Mouse (Mus musculus): Measurements from ENCODE around the gene Kat6b. TPM values are rescaled to one million over a fixed set of nuclear protein-coding genes. Genes with fewer than 3 reads are reported as not detected.

Kat6b gene
- polyA plus RNA-seq, 1 experiment: 22.5 TPM

DNA sequence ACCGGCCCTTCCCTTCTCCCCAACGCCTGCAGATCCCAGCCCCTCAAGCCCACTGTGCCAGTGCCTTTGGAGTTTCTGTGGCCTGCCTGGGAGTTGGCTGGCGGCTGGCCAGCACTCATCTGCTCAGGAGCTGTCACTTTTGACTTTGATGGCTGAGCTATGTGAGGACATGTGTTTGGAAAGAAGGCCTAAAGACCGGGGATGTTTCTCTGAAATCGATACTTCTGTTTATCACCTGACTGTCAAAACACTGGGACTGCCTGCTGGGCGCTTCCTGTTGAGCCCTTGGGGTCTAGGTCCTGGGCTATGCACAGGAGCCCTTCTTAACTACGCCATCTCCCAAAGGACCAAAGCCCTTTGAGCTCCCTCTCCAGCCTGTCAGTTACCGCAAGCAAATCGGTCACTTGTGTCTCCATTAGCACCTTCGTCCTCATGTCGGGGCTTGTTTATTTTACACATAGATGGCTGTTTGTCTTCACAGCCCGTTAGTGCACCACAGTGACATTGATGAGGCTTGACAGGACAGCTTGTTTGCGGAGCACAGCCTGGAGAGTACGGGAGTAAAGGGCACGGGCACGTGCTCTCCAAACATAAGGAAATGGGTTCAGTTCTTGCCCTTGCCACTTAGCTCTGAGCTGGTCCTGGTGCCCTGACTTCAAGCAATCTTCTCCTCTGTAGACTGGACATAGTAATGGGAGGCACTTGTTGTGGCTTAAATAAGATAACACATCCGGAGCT, 238.6 kb downstream of the Kat6b start:
- no peak overlapping the region for H3K4me3 ChIP-seq (replicated peaks; ENCODE audit: insufficient read depth, low read depth, low read length)
- DNase-seq: no peak
- 23% methylated on average over 17 of the region's 17 CpGs for WGBS
- H3K27ac ChIP-seq (ENCODE audit: insufficient read depth, low read length): no peak overlapping the region
- H3K27me3 ChIP-seq (ENCODE audit: control insufficient read depth, insufficient read depth, low read length): no peaks in the 10 kb centered on the region
- TF ChIP-seq POLR2A (IDR thresholded peaks at IDR 0.05; ENCODE audit: borderline replicate concordance, insufficient read depth, low read length) (no peak), CTCF (IDR thresholded peaks at IDR 0.05; ENCODE audit: borderline replicate concordance, insufficient read depth, low read depth, low read length) (no peak)
- H3K4me1 ChIP-seq (ENCODE audit: control insufficient read depth, insufficient read depth, low read length): no peaks in the 10 kb centered on the region

DNA sequence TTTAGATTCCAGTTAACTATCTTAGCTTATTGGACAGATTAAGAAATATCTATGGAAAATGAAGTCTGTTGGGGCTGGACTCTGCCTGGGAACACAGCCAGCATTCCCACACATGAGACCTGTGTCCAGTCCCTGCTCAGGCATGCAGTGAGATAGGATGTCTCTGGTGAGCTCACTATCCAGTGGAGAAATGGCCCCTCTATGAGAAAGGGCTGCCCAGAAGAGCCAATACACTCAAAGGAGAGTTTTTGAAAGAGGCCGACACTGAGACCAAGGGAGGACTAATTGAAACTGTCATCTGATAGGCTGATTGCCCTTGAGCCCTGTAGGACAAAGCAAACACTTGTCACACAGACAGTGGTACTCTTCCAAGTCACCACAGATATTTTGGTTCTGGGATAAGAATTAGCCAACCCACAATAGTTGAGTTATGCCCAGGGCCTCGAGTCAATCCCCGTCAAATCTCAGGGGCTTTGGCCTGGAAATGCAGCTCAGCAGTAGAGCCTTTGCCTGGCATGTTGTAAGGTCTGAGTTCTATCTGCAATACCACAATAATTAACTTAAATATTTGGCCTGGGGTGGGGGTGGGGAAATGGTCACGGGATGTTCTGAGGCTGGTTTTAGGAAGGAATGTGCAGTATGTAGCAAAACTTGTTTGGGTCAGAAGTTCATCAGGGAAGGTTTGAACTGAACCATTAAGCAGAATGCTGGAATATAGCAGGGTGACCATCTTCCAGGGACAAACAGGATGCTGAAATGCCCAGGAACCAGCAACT, 239.4 kb downstream of the Kat6b start:
- DNase-seq: no peak
- Histone ChIP-seq H3K4me3 (replicated peaks; ENCODE audit: insufficient read depth, low read depth, low read length) (no peak overlapping the region), H3K27ac (ENCODE audit: insufficient read depth, low read length) (no peak overlapping the region), H3K4me1 (ENCODE audit: control insufficient read depth, insufficient read depth, low read length) (no peaks in the 10 kb centered on the region), H3K27me3 (ENCODE audit: control insufficient read depth, insufficient read depth, low read length) (no peaks in the 10 kb centered on the region)
- 81% methylated on average over 4 of the region's 4 CpGs for WGBS
- TF ChIP-seq CTCF (IDR thresholded peaks at IDR 0.05; ENCODE audit: borderline replicate concordance, insufficient read depth, low read depth, low read length) (no peak), POLR2A (IDR thresholded peaks at IDR 0.05; ENCODE audit: borderline replicate concordance, insufficient read depth, low read length) (no peak)

Other genes starting within 250 kb of the Kat6b start
- gene Dupd1, start 233.1 kb downstream of the Kat6b start, polyA plus RNA-seq (2012; rRNA removed): not detected in 2 replicates